Mouse (Mus musculus) MN1 (cell line): ENCODE data around the gene Smg6.

ENCODE experiments used
- DNase-seq: peaks from one replicate; pipeline ENCODE4 v3.0.0-alpha.2; 2016; ENCODE audit warnings: low spot score

Gene Smg6

DNA sequence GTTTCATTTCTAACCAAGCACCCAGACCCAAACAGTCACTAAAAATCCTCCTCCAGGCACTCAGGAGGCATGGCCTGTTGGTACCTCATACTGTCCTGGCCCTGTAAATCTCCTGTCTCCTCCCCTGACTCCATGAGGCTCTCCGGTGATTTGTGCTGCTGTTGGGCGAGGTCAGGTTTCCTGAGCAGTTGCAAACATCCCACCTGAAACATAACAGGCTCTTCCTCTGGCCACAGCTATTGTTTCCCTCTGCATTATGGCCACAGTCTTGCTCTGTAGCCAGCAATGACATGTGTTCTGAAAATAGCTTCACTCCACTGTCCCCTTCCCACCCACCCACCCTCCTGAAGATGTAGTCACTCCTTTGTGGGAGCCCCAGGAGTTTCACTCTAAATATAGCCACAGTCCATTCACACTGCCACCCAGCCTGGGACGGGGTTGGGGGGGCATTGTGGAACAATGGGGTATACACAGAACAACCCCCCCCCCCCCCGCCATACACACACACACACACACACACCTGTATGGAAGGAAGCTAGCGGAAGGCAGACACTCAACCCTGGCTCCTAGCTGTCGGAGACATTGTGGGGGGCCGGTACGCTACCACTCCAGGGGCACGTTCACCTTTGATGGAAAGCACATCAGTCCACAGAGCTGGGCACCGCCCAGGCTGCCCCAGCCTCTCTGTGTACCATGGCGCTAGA is 222.9 kb downstream of the Smg6 start:
- DNase-seq = no peak

DNA sequence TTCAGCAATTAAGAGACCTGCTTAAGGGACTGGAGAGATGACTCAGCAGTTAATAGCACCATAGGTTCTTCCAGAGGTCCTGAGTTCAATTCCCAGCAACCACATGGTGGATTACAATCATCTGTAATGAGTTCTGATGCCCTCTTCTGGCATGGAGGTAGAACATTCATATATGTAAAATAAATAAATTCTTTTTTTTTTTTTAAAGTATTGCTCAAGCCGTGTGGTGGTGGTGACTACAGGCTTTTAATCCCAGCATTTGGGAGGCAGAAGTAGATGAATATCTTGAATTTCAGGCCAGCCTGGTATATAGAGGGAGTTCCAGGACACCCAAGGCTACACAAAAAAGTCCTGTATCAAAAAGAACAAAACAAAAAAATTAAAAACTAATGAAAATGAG is 224.7 kb downstream of the Smg6 start:
- DNase-seq = no peak

DNA sequence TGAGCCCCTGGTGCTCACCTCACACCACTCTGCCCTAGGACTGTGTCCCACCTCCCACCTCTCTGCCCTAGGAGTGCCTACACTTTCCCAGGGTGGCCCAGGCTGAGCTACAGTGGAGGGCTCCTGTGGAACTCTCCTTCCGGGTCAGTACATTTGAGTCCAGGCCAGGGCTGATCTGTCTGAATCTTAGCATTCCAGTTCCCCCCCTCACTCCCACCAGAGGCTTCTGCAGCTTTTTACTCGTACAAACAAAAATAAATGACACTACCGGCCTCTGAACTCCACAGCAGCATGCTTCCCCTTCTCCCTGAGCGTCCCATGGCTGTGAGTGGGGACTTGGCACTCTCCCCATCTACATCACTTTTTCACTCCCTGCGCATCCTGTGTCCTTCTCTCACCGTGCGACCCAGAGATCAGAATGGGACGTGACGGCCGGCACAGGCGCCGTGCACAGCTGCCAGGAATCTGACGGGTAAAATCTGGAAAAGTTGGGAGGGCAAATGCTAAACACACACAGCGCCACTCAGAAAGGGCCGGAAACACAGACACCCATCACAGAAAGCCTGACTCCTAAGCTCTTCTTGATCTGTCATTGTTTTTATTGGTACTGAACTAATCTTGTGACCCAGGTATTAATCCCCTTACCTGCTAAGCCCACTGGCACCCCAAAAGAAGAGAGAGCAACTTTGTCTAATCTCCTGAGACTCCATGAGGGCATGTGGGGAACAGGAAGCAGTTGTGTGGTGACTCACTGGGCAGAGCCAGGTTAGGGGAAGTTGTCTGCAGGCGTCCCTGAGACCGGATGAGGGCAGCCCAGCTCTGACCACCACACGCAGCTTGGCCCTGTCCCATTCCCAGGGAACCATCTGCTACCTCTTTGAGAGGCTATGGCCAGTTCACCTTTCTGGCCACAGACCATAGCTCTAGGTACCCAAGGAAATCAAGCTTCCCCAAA is 227.3 kb downstream of the Smg6 start:
- no peak for DNase-seq

DNA sequence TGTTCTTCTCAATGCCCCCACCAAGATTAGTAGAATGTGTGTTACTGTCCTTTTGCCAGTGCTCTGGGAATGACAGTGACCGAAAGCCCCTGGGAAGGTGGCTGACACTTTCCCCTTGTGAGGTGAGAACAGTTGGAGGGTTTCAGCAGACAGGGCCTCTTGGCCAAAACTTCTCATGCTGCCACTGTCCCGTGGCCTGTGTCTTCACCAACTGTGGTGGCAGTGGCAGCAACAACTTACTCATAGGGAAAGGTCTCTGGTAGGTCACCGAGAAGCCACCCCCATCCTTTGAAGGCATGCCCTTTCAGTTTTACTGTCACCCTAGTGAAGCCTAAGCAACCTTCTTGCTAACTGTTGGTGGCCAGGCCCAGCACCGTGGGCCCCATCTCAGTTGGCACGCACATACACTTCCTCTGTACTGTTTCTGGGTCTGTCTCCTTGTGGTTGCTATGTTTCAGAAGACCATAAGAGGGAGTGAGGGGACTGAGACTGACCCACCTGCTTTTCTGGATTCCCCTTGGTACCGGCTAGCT is 228.5 kb downstream of the Smg6 start:
- DNase-seq = no peak

DNA sequence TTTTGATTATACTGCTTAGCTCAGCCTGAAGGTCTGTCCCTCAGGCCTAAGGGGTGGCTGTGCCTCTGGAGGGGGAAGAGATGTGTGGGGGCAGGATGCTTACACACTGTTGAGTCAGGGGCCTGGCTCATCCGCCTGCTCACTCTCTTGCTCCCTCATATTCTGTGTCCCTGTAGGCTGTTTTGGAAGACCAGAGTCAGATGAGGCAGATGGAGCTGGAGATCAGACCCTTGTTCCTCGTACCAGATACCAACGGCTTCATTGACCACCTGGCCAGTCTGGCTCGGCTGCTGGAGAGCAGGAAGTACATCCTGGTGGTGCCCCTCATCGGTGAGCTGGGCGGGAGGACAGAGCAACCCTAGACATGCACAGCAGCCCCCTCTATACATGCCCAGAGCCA is 230.4 kb downstream of the Smg6 start:
- no peak for DNase-seq

DNA sequence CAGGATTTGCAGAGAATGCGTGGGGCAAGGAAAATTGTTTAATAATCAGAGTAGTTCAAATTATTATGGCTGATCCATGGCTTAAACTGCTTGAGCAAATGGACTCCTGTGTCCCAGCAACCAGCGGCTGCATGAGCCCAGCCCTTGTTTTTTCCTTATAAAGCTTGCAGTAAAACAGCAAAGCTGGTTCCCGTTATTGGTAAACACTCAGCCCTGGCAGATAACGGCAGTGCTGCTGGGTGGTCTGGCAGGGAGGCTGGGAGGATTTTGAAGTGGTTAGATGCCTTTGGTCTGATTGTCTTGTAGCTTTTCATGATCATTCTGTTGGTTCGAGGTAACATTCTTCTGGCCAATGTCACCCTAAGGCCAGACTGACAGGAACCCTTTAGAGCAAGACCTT is 230.8 kb downstream of the Smg6 start:
- no peak for DNase-seq

DNA sequence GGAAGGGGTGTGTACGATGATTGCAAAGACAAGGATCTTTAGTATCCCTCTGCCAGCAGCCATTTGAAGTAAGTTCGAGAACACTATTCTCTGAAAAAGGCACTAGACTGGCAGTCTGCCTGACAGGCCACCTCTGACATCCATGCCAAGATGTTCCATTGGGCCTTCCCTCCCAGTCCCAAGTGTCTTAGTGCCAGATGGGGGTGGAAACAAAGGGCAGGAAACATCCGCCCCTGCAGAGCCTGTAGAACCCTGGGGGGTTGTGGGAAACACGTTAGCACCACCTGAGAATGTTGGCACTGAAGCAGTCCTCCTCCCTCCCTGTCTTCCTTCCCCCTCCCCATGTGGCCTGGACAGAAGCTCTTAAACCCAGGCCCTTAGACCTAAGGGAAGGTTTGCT is 231.4 kb downstream of the Smg6 start:
- DNase-seq = no peak

DNA sequence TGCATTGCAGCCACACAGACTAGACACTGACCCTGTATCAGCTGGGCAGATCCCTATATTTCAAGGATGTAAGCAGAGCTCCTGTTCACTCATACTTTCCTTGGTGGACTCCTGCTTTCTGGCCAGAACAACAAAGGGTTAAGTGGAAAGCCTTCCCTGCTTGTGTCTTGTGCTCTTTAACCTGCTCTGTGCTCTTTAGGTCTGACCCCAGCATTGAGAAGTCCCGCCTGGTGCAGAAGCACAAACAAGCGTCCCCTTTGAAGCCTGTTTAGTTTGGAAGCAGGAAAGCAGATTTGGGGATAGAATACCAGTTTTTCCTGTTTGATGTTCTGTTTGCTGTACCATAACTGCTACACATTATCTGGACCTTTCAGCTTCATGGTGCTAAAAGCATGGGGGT is 232.3 kb downstream of the Smg6 start:
- no peak for DNase-seq

DNA sequence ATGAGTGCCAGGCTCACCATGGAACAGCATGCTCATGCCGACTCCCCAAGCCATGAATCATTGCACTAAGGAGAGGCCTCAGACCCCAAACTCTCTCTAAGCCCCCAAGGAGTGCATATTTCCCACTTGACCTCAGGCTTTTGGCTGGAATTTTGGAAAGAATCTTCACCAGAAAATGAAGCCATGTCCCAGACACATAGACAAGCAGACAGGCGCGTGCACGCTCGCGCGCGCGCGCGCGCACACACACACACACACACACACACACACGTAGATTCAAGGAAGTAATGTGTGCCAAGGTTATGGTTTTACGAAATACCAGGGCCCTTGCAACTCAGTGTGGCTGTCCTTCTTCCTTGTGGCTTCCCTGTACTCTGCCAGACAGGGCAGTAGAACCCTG is 232.8 kb downstream of the Smg6 start:
- no peak for DNase-seq

DNA sequence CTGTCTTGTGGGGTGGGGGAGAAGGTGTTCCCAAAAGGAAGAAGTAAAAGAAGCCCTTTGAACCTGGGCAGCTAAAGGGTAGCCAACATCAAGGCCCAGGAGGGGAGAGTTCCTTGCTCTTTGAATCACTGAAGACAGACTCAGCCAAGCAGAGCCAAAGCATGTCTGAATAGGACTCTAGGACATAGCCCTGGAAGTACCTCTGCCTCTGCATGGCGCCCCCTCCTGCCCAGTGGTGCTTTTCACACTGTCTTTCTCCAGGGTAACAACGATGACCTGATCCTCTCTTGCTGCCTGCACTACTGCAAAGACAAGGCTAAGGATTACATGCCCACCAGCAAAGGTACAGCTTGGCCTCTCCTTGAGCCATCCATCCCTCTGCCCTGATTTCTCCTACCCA is 233.9 kb downstream of the Smg6 start:
- DNase-seq = no peak

DNA sequence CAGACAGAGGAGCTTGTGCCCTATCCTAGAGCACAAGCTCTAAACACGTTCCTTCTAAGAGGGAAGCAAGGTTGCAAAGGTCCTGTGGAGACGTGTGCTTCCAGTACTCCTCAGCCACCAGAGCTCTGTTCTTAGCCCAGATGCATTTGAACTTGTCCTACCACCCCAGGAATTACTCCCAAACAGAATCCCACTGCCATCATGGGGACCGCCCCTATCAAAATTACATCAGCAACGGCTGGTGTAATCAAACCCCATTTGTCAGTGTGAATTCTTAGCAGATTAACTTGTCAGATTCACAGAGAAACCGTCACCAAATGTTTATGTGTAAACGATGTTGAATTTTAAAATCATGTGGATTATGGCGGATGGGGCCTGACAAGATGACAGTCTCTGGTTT is 235.3 kb downstream of the Smg6 start:
- no peak for DNase-seq

DNA sequence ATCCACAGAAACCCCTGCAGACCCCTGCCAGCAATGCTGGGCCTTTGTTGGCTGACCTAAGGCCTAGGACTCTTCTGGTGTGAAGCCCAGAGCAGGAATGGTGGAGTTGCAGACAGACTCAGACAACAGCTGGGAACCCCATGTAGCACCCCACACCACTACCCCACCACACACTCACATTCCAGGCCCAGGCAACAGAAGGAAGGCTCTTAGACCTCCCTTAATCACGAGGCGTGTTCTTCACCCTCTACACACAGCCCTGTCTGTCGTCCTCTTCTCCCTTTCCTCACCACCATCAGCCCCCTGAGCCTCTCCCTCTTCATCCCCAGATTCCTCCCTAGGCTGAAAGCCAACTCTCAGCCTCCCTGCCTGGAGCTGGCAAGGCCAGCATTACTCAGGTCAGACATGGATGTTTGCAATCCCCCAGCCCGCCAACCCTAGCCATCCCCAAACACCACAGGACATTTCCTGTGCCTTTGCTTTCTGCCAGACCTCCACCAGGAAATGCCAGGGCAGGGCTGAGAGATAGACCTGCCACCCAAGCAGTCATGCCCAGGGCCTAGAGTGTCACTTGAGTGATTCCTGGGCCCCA is 235.9 kb downstream of the Smg6 start:
- no peak for DNase-seq

DNA sequence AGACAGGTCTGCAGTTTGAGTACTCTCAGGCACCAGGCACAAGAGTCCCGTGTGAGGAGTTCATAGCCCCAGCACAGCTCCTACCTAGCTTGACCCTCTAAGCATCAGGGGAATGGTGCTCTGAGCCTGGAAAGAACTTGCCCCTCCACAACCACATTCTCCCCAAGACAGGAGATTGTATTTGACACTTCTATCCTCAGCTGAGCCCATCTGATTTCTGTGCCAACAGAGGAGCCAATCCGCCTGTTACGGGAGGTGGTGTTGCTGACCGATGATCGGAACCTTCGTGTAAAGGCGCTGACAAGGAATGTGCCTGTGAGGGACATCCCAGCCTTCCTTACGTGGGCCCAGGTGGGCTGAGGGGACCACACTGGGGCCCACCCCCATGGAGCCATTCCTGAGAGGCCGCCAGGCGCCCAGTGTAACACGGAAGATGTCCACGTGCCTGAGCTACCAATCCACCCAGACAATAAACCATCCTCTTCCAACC is 237.0 kb downstream of the Smg6 start:
- DNase-seq = no peak

DNA sequence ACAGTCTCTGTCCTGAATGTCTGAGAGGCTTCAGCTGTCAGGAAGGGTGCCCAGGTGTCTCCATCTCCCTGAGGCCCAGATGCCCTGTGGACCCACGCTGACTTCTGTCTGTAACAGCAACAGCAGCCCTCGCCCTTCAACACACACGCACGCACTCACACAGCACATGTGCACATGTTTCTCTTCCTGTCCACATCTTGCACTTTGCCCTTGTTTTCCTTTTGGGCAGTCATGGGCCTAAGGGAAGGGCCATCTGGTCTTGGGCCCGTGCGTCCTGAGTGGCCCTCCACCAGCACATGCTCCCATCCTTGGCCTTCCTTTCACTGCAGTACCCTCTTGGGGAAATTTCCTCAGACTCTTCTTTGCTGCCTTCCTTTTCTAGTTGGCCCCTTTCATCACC is 237.8 kb downstream of the Smg6 start:
- DNase-seq = no peak

DNA sequence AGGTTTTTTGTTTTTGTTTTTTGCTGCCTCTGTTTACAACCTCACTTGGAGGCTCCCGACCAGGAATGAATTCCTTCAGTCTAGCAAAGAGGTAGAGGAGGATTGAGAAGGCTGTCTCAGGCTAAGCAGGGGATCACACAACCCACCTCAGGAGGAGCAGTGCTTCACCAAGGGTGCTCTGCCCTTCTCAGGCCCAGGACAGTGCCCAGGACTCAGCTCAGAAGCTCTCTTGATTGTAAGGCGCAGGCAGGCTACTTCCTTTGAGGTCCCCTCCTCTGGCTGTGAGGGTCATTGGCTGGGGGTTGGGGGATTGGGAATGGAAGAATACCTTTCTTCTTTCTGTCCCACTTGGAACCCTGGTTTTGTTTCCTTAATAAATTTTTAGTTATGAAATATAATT is 238.4 kb downstream of the Smg6 start:
- no peak for DNase-seq

DNA sequence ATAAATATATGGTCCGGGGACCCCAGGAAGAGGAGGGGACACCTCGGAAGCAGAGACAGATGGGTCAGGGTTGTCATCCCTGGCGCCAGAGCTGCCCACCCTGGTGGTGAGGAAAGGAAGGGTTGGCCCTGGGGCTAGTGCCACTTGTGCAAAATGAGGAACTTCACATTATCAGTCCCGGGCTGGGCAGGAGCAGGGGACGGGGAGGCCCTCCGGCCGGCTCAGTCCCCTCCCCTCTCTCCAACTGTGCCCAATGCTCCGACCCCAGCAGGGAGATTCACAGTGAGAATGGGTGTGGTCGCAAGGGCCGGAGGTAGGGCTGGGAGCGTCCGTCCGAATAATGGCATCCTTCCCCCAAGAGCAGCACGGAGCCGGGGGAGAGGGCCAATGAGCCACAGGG is 239.1 kb downstream of the Smg6 start:
- DNase-seq = no peak

DNA sequence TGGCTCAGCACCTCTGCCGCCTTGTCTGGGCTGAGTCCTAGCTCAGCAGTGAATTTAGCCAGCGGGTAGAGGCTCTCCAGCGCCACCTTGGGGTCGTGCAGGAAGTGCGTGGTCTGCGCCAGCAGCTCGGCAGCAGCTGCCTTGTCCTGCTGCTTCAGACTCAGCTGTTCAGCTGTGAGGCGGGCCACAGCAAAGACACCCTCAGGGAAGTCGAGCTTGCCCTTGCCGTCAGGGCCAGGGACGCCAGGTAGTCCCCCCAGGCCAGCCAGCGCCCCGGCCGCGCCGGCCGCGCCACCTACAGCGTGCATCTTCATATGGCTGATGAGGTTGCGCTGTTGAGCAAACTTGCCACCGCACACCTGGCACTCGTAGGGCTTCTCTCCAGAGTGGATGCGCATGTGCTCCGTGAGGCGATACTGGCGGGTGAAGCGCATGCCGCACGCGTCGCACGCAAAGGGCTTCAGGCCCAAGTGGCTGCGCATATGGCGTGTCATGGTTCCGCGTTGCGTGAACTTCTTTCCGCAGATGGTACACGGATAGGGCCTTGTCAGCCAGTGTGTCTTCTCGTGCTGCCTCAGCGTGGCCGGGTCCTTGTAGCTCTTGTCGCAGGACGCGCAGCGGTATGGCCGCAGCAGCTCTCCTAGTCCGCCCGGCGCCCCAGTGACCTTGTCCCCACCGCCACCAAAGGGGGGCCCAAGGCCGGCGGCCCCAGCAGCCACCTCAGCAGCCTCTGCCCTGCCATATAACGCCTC is 240.0 kb downstream of the Smg6 start:
- no peak for DNase-seq

DNA sequence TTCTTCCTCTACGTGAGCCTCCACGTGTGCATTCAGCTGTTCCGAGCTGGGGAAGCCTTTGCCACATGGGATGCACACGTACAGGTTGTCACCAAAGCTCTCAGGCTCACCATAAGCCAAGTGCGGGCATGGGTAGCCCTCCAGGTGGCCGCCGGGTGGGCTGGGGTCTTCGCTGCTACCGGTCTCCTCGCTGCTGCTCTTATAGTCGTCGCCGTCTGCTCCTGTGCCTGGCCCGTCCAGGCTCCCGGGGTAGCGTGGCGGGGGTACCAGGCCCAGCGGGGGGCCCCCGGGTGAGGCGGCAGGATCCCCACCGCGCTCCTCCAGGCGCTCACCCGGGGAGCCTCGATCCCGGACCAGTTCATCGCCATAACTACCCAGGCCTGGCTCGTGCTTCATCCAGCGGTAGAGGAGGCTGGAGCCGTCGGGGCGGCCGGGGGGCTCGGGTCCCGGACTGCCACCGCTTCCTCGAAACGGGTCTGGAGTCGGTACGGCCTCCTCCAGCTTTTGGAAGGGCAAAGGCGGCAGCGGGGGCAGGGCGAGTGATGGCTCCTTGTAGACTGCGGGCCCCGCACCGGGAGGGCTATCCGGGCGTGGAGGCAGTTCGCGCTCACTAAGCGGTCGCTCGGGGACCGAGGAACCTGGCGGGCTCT is 240.7 kb downstream of the Smg6 start:
- no peak for DNase-seq

DNA sequence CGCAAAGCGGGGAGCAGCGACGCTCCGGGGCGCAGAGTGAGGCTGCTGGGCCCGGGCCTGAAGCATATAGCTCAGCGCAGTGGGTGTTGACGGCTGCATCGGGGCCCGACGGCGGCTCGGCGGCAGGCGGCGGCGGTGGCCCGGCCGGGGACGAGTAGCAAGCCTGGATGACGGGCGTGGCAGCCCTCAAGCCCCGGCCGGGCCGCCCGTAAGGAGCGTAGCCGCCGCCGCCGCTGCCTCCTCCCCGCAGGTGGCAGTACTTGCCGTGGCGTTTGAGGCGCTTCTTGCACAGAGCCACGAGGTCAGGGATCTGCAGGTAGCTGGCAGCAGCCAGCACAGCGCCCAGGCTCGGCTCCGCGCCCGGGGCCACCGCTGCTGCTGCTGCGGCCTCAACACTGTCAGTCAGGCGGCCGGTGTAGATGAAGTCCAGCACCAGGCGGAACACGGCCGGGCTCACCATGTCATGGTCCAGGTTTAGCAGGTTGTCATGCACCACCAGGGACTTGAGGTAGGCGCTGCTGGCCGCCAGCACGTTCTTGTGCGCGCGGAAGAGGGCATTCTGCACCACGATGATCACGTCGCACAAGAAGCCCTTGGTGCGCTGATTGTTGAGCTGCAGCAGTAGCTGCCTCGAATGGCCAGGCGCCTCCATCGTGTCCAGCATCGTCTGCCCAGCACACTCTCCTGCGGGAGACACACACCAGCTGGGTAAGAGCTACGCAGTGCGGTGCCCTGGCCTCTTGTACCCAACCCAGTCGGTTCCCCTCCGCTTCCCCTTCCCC is 241.4 kb downstream of the Smg6 start:
- DNase-seq = no peak
